Mouse (Mus musculus): ENCODE results near the gene Ruvbl1.

GRCm38 (mm10) chr6:88490629-88491354 is 25.6 kb downstream of the Ruvbl1 start:
- TF ChIP-seq CTCF (IDR thresholded peaks at IDR 0.05; ENCODE audit: low read depth, low read length) (no peak), POLR2A (IDR thresholded peaks at IDR 0.05; ENCODE audit: borderline replicate concordance, low read depth, low read length) (no peak)

Data from bone marrow macrophage, adult 2 months (primary cell).